Mouse (Mus musculus): ENCODE results near the gene Mrtfa. TPM values are rescaled to one million over a fixed set of nuclear protein-coding genes. Genes with fewer than 3 reads are reported as not detected.

Mrtfa gene
- polyA plus RNA-seq, 1 experiment from 2014 or later, result 13.5 TPM

GRCm38 (mm10) chr15:81202462-81202861 lies 11.9 kb upstream of the Mrtfa start:
- no peak overlapping the region for H3K9ac ChIP-seq (replicated peaks; ENCODE audit: low read depth)
- 91% methylated on average over 5 of the region's 5 CpGs for WGBS
- H3K36me3 ChIP-seq (ENCODE audit: insufficient read depth, low read length), result no peaks in the 10 kb centered on the region
- no peak overlapping the region for H3K4me3 ChIP-seq (ENCODE audit: low read depth, low read length)
- DNase-seq (ENCODE audit: low spot score) (no peak), ATAC-seq (no peak)
- TF ChIP-seq EP300 (IDR thresholded peaks at IDR 0.05), result no peak
- H3K4me1 ChIP-seq (ENCODE audit: insufficient read depth, low read depth, low read length), result no peaks in the 10 kb centered on the region
- no peak overlapping the region for H3K27ac ChIP-seq (ENCODE audit: low read length)
- H3K27me3 ChIP-seq (replicated peaks; ENCODE audit: insufficient read depth, low read length), result no peaks in the 10 kb centered on the region
- no peak overlapping the region for H3K4me2 ChIP-seq (replicated peaks; ENCODE audit: low read depth, low read length)
- no peaks in the 10 kb centered on the region for H3K9me3 ChIP-seq (ENCODE audit: low read length)

DNA sequence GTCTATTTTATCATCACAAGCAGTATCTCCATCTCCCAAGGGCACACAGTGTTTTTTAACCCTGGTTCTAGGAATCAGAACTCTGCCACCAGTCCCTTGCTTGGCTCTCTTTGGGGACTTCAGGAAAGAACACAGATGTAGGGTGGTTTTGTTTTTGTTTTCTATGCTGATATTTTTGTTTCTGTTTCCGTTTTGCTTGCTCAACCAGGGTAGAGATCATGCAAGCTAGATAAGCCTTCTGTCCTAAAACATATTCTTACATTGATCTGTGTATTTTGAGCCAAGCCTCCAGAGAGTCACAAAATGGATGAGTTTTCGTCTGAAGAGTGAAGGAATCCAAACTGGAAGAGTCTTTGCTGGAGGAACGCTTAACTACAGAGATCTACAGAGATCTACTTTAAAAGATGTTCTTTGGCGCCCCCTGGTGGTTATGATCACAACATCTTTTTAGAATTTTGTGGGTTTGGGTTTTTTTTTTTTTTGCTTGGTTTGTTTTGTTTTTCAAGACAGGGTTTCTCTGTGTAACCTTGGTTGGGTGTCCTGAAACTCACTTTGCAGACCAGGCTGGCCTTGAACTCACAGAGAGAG lies 8.9 kb upstream of the Mrtfa start:
- no peak overlapping the region for H3K4me3 ChIP-seq (ENCODE audit: low read depth, low read length)
- H3K27ac ChIP-seq (ENCODE audit: low read length), result no peak overlapping the region
- peak; percentile 38; the same call in 1 of the 2 replicates for ATAC-seq
- H3K27me3 ChIP-seq (replicated peaks; ENCODE audit: insufficient read depth, low read length), result no peaks in the 10 kb centered on the region
- no peak overlapping the region for H3K4me2 ChIP-seq (replicated peaks; ENCODE audit: low read depth, low read length)
- H3K4me1 ChIP-seq (ENCODE audit: insufficient read depth, low read depth, low read length), result no peaks in the 10 kb centered on the region; the same call in 1 of the 2 replicates
- no peaks in the 10 kb centered on the region for H3K9me3 ChIP-seq (ENCODE audit: low read length)
- DNase-seq (ENCODE audit: low spot score), result peak; percentile 89
- H3K36me3 ChIP-seq (ENCODE audit: insufficient read depth, low read length), result no peaks in the 10 kb centered on the region
- no peak overlapping the region for H3K9ac ChIP-seq (replicated peaks; ENCODE audit: low read depth)
- TF ChIP-seq EP300 (IDR thresholded peaks at IDR 0.05), result peak; percentile 68
- TF ChIP-seq CTCF (IDR thresholded peaks at IDR 0.05), result peak; percentile 69
- whole genome bisulfite sequencing, result 10% methylated on average over 4 of the region's 4 CpGs

DNA sequence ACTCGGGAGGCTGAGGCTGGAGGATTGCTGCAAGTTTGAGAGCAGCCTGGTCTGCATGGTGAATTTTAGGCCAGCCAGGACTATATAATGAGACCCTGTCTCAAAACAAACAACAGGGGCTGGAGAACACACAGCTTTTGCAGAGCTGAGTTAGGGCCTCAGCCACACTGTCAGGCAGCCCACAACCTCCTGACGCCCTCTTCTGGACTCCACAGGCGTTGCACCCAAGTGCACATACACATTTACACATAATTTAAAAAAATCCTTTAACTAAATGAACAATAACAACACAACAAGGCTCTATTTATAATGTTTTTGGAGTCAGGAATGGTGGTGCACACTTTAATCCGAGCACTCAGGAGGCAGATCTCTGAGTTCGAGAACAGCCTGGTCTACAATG lies 7.9 kb upstream of the Mrtfa start:
- no peak overlapping the region for H3K9ac ChIP-seq (replicated peaks; ENCODE audit: low read depth)
- no peak for ATAC-seq
- no peak for TF ChIP-seq EP300 (IDR thresholded peaks at IDR 0.05)
- peak; percentile 46 for TF ChIP-seq CTCF (IDR thresholded peaks at IDR 0.05)
- 96% methylated on average over 5 of the region's 5 CpGs for WGBS
- DNase-seq (ENCODE audit: low spot score), result no peak
- no peak overlapping the region for H3K4me3 ChIP-seq (ENCODE audit: low read depth, low read length)
- no peak overlapping the region for H3K27ac ChIP-seq (ENCODE audit: low read length)
- no peak overlapping the region for H3K4me2 ChIP-seq (replicated peaks; ENCODE audit: low read depth, low read length)
- H3K36me3 ChIP-seq (ENCODE audit: insufficient read depth, low read length), result no peaks in the 10 kb centered on the region
- no peaks in the 10 kb centered on the region; the same call in 1 of the 2 replicates for H3K4me1 ChIP-seq (ENCODE audit: insufficient read depth, low read depth, low read length)
- H3K27me3 ChIP-seq (replicated peaks; ENCODE audit: insufficient read depth, low read length), result no peaks in the 10 kb centered on the region
- no peaks in the 10 kb centered on the region for H3K9me3 ChIP-seq (ENCODE audit: low read length)

DNA sequence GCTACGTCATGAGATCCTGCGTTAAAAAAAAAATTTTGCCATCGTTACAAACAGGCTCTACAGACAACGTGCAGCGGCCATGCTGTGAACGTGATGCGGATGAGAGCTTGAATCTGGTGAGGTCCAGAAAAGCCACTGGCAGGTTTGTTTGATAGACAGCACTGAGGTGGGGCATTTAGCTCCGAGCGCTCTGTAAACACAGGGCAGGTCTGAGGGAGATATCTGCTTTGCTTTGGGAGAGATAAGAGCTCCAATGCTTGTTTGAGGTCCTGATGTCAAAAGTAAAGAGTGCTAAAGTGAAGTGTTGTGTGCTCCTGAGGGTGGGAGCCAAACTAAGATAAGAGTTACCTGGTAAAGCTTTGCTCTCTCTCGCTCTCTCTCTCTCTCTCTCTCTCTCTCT lies 6.6 kb upstream of the Mrtfa start:
- H3K27me3 ChIP-seq (replicated peaks; ENCODE audit: insufficient read depth, low read length), result no peaks in the 10 kb centered on the region
- no peak overlapping the region for H3K9ac ChIP-seq (replicated peaks; ENCODE audit: low read depth)
- 54% methylated on average over 10 of the region's 10 CpGs for WGBS
- H3K27ac ChIP-seq (ENCODE audit: low read length), result no peak overlapping the region
- H3K4me3 ChIP-seq (ENCODE audit: low read depth, low read length), result no peak overlapping the region
- no peak overlapping the region for H3K4me2 ChIP-seq (replicated peaks; ENCODE audit: low read depth, low read length)
- ATAC-seq (peak; percentile 28; the same call in 1 of the 2 replicates), DNase-seq (ENCODE audit: low spot score) (no peak)
- H3K36me3 ChIP-seq (ENCODE audit: insufficient read depth, low read length), result no peaks in the 10 kb centered on the region
- TF ChIP-seq CTCF (IDR thresholded peaks at IDR 0.05) (no peak), EP300 (IDR thresholded peaks at IDR 0.05) (no peak)
- H3K4me1 ChIP-seq (ENCODE audit: insufficient read depth, low read depth, low read length), result no peaks in the 10 kb centered on the region; the same call in 1 of the 2 replicates
- no peaks in the 10 kb centered on the region for H3K9me3 ChIP-seq (ENCODE audit: low read length)

DNA sequence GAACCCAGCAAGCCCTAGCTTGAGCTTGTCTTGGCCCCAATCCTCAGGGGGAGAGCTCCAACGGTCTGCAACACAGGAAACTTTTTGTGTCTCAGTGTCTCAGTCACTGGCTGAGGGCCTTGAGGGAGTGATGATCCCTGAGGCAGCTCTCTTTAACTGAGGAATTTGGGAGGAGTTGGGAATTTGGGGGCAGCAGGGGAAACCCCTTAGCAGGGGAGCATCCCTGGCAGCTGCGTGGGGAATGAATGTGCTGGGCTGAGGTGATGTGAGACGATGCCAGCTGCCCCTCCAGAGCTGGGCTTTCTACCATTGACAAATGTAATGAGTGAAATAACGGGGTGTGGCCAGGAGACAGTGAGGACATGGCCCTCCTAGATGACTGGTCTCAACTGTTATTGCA lies 4.9 kb upstream of the Mrtfa start:
- WGBS, result 39% methylated on average over 4 of the region's 4 CpGs

DNA sequence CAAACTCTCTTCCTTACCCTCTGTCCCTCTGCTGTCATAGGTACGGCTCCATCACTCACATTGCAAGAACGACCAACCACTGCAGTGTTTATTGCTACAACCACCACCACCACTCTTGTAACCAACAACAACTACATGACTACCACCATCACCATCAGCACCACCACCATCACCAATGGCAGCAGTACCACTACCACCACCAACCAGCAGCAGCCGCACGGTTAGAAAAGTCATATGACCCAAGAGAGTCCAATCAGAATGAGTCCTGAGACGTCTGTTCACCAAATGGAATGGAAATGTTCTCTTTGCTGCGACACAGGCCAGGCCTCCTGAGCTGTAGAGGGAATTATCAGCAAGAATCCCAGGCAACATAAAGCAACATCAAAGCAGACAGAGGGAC lies 4.2 kb upstream of the Mrtfa start:
- 90% methylated on average over 6 of the region's 6 CpGs for WGBS
- DNase-seq (ENCODE audit: low spot score) (no peak), ATAC-seq (no peak)
- H3K27me3 ChIP-seq (replicated peaks; ENCODE audit: insufficient read depth, low read length), result no peaks in the 10 kb centered on the region
- no peaks in the 10 kb centered on the region for H3K9me3 ChIP-seq (ENCODE audit: low read length)
- no peak overlapping the region for H3K4me3 ChIP-seq (ENCODE audit: low read depth, low read length)
- TF ChIP-seq EP300 (IDR thresholded peaks at IDR 0.05) (no peak), CTCF (IDR thresholded peaks at IDR 0.05) (no peak)
- H3K4me1 ChIP-seq (ENCODE audit: insufficient read depth, low read depth, low read length), result peaks cover 4% of the 10 kb centered on the region; the same call in 1 of the 2 replicates
- no peak overlapping the region for H3K27ac ChIP-seq (ENCODE audit: low read length)
- no peak overlapping the region for H3K4me2 ChIP-seq (replicated peaks; ENCODE audit: low read depth, low read length)
- H3K9ac ChIP-seq (replicated peaks; ENCODE audit: low read depth), result no peak overlapping the region
- no peaks in the 10 kb centered on the region for H3K36me3 ChIP-seq (ENCODE audit: insufficient read depth, low read length)

More for the DNA sequence above, 4.9 kb upstream of the Mrtfa start:
- TF ChIP-seq EP300 (IDR thresholded peaks at IDR 0.05) (no peak), CTCF (IDR thresholded peaks at IDR 0.05) (no peak)
- ATAC-seq (no peak), DNase-seq (ENCODE audit: low spot score) (no peak)
- Histone ChIP-seq H3K27me3 (replicated peaks; ENCODE audit: insufficient read depth, low read length) (no peaks in the 10 kb centered on the region), H3K4me3 (ENCODE audit: low read depth, low read length) (no peak overlapping the region), H3K36me3 (ENCODE audit: insufficient read depth, low read length) (no peaks in the 10 kb centered on the region), H3K9ac (replicated peaks; ENCODE audit: low read depth) (no peak overlapping the region), H3K4me2 (replicated peaks; ENCODE audit: low read depth, low read length) (no peak overlapping the region), H3K9me3 (ENCODE audit: low read length) (no peaks in the 10 kb centered on the region), H3K27ac (ENCODE audit: low read length) (no peak overlapping the region), H3K4me1 (ENCODE audit: insufficient read depth, low read depth, low read length) (no peaks in the 10 kb centered on the region; the same call in 1 of the 2 replicates)

Measured in lung, postnatal 0 days (tissue).